Mouse (Mus musculus): ENCODE results near the gene Cmtm4.
"Not testable (repeated sequence)": the region's sequence is repeated elsewhere in the genome, so short reads cannot be mapped to it uniquely, and the experiment has no call there.

DNA sequence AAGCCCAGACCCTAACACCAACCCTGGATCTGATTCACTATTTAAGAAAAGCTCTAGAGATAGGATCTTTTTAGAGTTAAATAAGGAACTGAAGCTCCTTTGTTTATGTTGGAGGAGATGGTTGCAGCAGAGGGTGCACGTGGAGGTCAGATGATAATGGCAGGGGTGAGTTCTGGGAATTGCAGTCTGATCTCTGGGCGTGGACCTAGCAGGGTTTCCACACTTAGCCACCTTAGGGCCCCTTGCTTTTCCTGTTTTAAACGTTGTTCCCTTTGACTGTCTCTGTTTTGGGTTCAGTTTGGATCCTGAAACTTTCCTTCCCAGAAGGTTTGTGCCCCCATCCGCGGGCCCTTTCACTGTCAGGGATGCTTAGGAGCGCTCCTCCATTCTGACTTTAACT, 87.3 kb downstream of the Cmtm4 start:
- TF ChIP-seq CTCF (IDR thresholded peaks at IDR 0.05; ENCODE audit: low read depth, low read length); POLR2A (IDR thresholded peaks at IDR 0.05; ENCODE audit: extremely low read depth, insufficient read depth, low read length): not testable (repeated sequence)
